Mouse (Mus musculus): ENCODE data around the gene Dhx8. TPM values are rescaled to one million over a fixed set of nuclear protein-coding genes. Genes with fewer than 3 reads are reported as not detected.

Dhx8 gene
- total RNA-seq, 2 experiments from 2014 or later: 34.6 to 34.9 TPM

GRCm38 (mm10) chr11:101785143-101785851, 52.6 kb downstream of the Dhx8 start, which contains the start of gene Etv4:
TSS of gene Etv4 (minus strand) at chr11:101785371.
- intact Hi-C loops (cut with DNase I): no loop called here
- DNase-seq (ENCODE audit: low spot score in 2 of 2): peak; percentile 90 to 97

GRCm38 (mm10) chr11:101785852-101786205, 53.1 kb downstream of the Dhx8 start:
- no peak for DNase-seq (ENCODE audit: low spot score in 2 of 2)
- intact Hi-C loops (cut with DNase I): no loop called here

- intact Hi-C loops (cut with DNase I): no loop called here
- no peak for DNase-seq (ENCODE audit: low spot score in 2 of 2)
Observed at GRCm38 (mm10) chr11:101786651-101787050, 53.9 kb downstream of the Dhx8 start.

GRCm38 (mm10) chr11:101787432-101787831, 54.7 kb downstream of the Dhx8 start:
- intact Hi-C loops (cut with DNase I): no loop called here
- no peak for DNase-seq (ENCODE audit: low spot score in 2 of 2)

GRCm38 (mm10) chr11:101790811-101791526, 58.2 kb downstream of the Dhx8 start:
- intact Hi-C loops (cut with DNase I): no loop called here
- no peak for DNase-seq (ENCODE audit: low spot score in 2 of 2)

- intact Hi-C loops (cut with DNase I): no loop called here
- DNase-seq (ENCODE audit: low spot score in 2 of 2): no peak
Observed at GRCm38 (mm10) chr11:101797355-101797754, 64.6 kb downstream of the Dhx8 start.

GRCm38 (mm10) chr11:101798083-101798482, 65.4 kb downstream of the Dhx8 start:
- DNase-seq (ENCODE audit: low spot score in 2 of 2): no peak
- intact Hi-C loops (cut with DNase I): no loop called here

GRCm38 (mm10) chr11:101801386-101801785, 68.7 kb downstream of the Dhx8 start:
- intact Hi-C loops (cut with DNase I): no loop called here

GRCm38 (mm10) chr11:101805113-101805704, 72.5 kb downstream of the Dhx8 start:
- DNase-seq (ENCODE audit: low spot score in 2 of 2): no peak
- intact Hi-C loops (cut with DNase I): no loop called here

More at GRCm38 (mm10) chr11:101801386-101801785, 68.7 kb downstream of the Dhx8 start:
- DNase-seq (ENCODE audit: low spot score in 2 of 2): no peak

- intact Hi-C loops (cut with DNase I): no loop called here
- DNase-seq (ENCODE audit: low spot score in 2 of 2): no peak
Observed at GRCm38 (mm10) chr11:101806741-101807140, 74.0 kb downstream of the Dhx8 start.

GRCm38 (mm10) chr11:101807266-101807665, 74.5 kb downstream of the Dhx8 start:
- intact Hi-C loops (cut with DNase I): no loop called here
- DNase-seq (ENCODE audit: low spot score in 2 of 2): peak; percentile 25 to 40

- intact Hi-C loops (cut with DNase I): no loop called here
- DNase-seq (ENCODE audit: low spot score in 2 of 2): no peak
Observed at GRCm38 (mm10) chr11:101809060-101809828, 76.5 kb downstream of the Dhx8 start.

- peak; percentile 83 to 89 for DNase-seq (ENCODE audit: low spot score in 2 of 2)
- intact Hi-C loops (cut with DNase I): loop anchor here (1.0 to 5.0 kb wide), 3 partner anchors 51 to 159 kb away; no protein-coding TSS in a partner anchor
Observed at GRCm38 (mm10) chr11:101813259-101813658, 80.5 kb downstream of the Dhx8 start.

- intact Hi-C loops (cut with DNase I): loop anchor here (2.0 to 5.0 kb wide), 3 partner anchors 52 to 158 kb away; no protein-coding TSS in a partner anchor
- peak; percentile 69 to 78 for DNase-seq (ENCODE audit: low spot score in 2 of 2)
Observed at GRCm38 (mm10) chr11:101814375-101815102, 81.8 kb downstream of the Dhx8 start.

- intact Hi-C loops (cut with DNase I): loop anchor here (2.0 kb wide), 1 partner anchor 89 kb away; no protein-coding TSS in a partner anchor
- no peak for DNase-seq (ENCODE audit: low spot score in 2 of 2)
Observed at GRCm38 (mm10) chr11:101815103-101816085, 82.7 kb downstream of the Dhx8 start.

Measured in left cerebral cortex, postnatal 14 days (tissue).